Mouse (Mus musculus): ENCODE data around the gene Rasgrf2. TPM values are rescaled to one million over a fixed set of nuclear protein-coding genes. Genes with fewer than 3 reads are reported as not detected.

Rasgrf2 gene
- total RNA-seq (2023): 10 to 100 TPM; 23.3 to 24.6 TPM

GRCm38 (mm10) chr13:92131384-92132150 is at the start of gene Rasgrf2:
Gene Rasgrf2 (minus strand): TSS chr13:92131656.

GRCm38 (mm10) chr13:91876741-91877349 is 254.6 kb downstream of the Rasgrf2 start, which contains the start of gene Ckmt2:
Gene Ckmt2 (minus strand): TSS chr13:91876885.

Other genes with a start within 250 kb of the Rasgrf2 start
- not detected for gene Gm20379, start 174.3 kb upstream of the Rasgrf2 start, total RNA-seq (2023)
- gene Dhfr, start 223.1 kb upstream of the Rasgrf2 start, total RNA-seq (2023): 1 to 10 TPM; 1.2 to 1.5 TPM
- 10 to 100 TPM; 39.5 to 46.1 TPM for gene Msh3, start 223.3 kb upstream of the Rasgrf2 start, total RNA-seq (2023)